Comparison of ENCODE assay signal across 8 mouse cellular contexts in the genomic region with DNA sequence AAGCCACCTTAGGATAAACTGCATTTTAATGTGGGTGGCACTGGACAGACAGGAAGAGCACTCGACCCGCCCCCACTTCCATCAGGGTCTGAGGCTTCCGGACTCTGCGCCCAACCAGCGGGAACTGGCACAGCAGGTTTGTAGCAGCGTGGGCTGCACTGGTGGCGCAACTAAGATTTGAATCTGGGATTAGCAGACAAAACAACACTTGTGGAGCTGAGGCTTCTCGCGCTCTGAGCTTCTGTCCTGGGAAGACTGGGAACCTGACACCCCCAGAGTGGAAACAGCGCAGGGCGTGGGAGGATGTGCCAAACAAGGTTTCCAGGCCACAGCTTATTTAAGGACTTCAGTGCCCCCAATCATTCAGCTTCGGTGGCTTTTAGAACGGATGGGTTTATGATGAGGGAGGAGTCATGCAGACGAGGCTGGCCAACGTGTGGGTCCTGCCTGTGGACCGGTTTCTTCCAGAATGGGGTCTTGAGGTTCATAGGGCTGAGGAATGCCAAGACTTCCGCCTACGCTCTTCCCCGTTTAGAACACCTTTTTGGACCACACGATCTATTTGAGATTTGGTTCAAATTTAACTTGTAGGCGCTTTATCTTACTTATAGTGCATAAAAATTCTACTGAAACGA. TPM values are rescaled to one million over a fixed set of nuclear protein-coding genes. Genes with fewer than 3 reads are reported as not detected.
DNase-seq lines count a peak whose midpoint lies in the region; ATAC-seq lines count a peak whose summit lies in the region.

No protein-coding gene starts in this region.

- peaks cover 6% of the 10 kb centered on the region; the same call in 1 of the 2 replicates for H3K4me1 ChIP-seq in heart, embryonic 12.5 days (replicated peaks)
- H3K4me1 ChIP-seq in heart, embryonic 10.5 days = peaks cover 2% of the 10 kb centered on the region; the same call in 1 of the 2 replicates
- H3K4me1 ChIP-seq in midbrain, embryonic 13.5 days (replicated peaks) = no peaks in the 10 kb centered on the region

- DNase-seq in heart, embryonic 10.5 days (ENCODE audit: low spot score) = no peak
- peak; percentile 31 for DNase-seq in right cerebral cortex, adult 18-20 months
- no peak for DNase-seq in right cerebral cortex, postnatal 4 days
- peak; percentile 24 for DNase-seq in induced T-regulatory cell, adult 2 months (ENCODE audit: low read depth)
- peak; percentile 7 for DNase-seq in ovary, postnatal 14 days (ENCODE audit: low spot score)
- no peak for DNase-seq in left cerebral cortex, adult 11 months (ENCODE audit: low spot score)

- H3K36me3 ChIP-seq in heart, embryonic 12.5 days = no peaks in the 10 kb centered on the region
- H3K36me3 ChIP-seq in heart, embryonic 10.5 days = no peaks in the 10 kb centered on the region
- H3K36me3 ChIP-seq in midbrain, embryonic 13.5 days = no peaks in the 10 kb centered on the region

- ATAC-seq in heart, embryonic 12.5 days (ENCODE audit: insufficient number of reproducible peaks, low FRiP score) = no peak
- no peak for ATAC-seq in midbrain, embryonic 13.5 days

- no peak overlapping the region for H3K27ac ChIP-seq in heart, embryonic 12.5 days (ENCODE audit: poor library complexity, severe bottlenecking)
- H3K27ac ChIP-seq in heart, embryonic 10.5 days = no peak overlapping the region; the same call in 1 of the 2 replicates
- H3K27ac ChIP-seq in midbrain, embryonic 13.5 days = no peak overlapping the region

- 55% methylated on average over 22 of the region's 22 CpGs for WGBS in heart, embryonic 12.5 days
- WGBS in heart, embryonic 10.5 days = 56% methylated on average over 22 of the region's 22 CpGs
- 73% methylated on average over 22 of the region's 22 CpGs for WGBS in midbrain, embryonic 13.5 days

- H3K4me2 ChIP-seq in heart, embryonic 12.5 days = peak overlapping the region; percentile 16
- no peak overlapping the region for H3K4me2 ChIP-seq in midbrain, embryonic 13.5 days (replicated peaks)

- H3K4me3 ChIP-seq in heart, embryonic 12.5 days = no peak overlapping the region
- no peak overlapping the region for H3K4me3 ChIP-seq in heart, embryonic 10.5 days
- no peak overlapping the region for H3K4me3 ChIP-seq in midbrain, embryonic 13.5 days (replicated peaks)

- H3K9ac ChIP-seq in heart, embryonic 12.5 days = peak overlapping the region; percentile 23; the same call in 1 of the 2 replicates
- no peak overlapping the region for H3K9ac ChIP-seq in midbrain, embryonic 13.5 days (replicated peaks)

- H3K9me3 ChIP-seq in heart, embryonic 12.5 days (replicated peaks) = no peaks in the 10 kb centered on the region
- H3K9me3 ChIP-seq in heart, embryonic 10.5 days = no peaks in the 10 kb centered on the region
- no peaks in the 10 kb centered on the region for H3K9me3 ChIP-seq in midbrain, embryonic 13.5 days

- no peaks in the 10 kb centered on the region for H3K27me3 ChIP-seq in heart, embryonic 12.5 days (replicated peaks)
- no peaks in the 10 kb centered on the region for H3K27me3 ChIP-seq in heart, embryonic 10.5 days (ENCODE audit: insufficient read depth, poor library complexity, severe bottlenecking)
- H3K27me3 ChIP-seq in midbrain, embryonic 13.5 days = peaks cover 1% of the 10 kb centered on the region; the same call in 1 of the 2 replicates

RNA-seq across cellular contexts. Expression of gene Nudt4, which starts 41.1 kb away (rescaled TPM):
- polyA plus RNA-seq in heart, embryonic 12.5 days (2016; fragmentation: Nextera tagmentation; extraction: Ambion mirVana) = 152 and 155 TPM in 2 replicates
- 92.7 and 104 TPM in 2 replicates for polyA plus RNA-seq in heart, embryonic 10.5 days (2016; fragmentation: Nextera tagmentation; extraction: Ambion mirVana)
- polyA plus RNA-seq in midbrain, embryonic 13.5 days (2015; fragmentation: Nextera tagmentation; extraction: Ambion mirVana) = 65.5 and 72.5 TPM in 2 replicates

Comparison
In these comparisons a context has a peak if more than half of its experiments do, and no peak if none do; other contexts are left out.
1. DNase-seq: peak in right cerebral cortex, adult 18-20 months (single experiment), induced T-regulatory cell, adult 2 months (single experiment) and ovary, postnatal 14 days (single experiment); none in heart, embryonic 10.5 days (single experiment), right cerebral cortex, postnatal 4 days (single experiment) and left cerebral cortex, adult 11 months (single experiment).